Mouse (Mus musculus): Measurements from ENCODE around the gene Ccz1. TPM values are rescaled to one million over a fixed set of nuclear protein-coding genes. Genes with fewer than 3 reads are reported as not detected.
"Not testable (repeated sequence)": the region's sequence is repeated elsewhere in the genome, so short reads cannot be mapped to it uniquely, and the experiment has no call there.

Gene Ccz1
- polyA plus RNA-seq, 1 experiment, result 13.4 TPM

DNA sequence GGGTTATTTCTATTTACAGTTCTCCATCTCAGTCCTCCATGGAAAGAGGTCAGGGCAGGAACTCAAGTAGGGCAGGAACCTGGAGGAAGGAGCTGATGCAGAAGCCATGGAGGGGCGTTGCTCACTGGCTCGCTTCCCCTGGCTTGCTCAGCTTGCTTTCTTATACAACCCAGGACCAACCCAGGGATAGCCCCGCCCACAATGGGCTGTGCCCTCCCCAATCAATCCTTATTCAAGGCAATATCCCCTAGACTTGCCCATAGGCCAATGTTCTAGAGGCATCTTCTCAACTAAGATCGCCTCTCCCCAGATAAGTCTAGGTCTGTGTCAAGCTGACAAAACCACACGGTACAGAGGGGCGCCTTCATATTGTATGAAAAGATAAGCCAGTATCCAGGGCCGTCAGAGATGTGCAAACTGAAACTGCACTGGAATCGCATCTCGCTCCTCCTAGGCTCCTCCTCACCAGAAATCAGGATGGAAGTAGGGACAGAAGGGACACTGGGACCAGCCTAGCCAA lies 24.5 kb upstream of the Ccz1 start:
- H3K4me3 ChIP-seq (replicated peaks; ENCODE audit: extremely low read depth, low read depth, low read length), result no peak overlapping the region
- 74% methylated on average over 9 of the region's 9 CpGs for WGBS
- TF ChIP-seq CTCF (IDR thresholded peaks at IDR 0.05; ENCODE audit: insufficient read depth, low read length) (no peak), POLR2A (IDR thresholded peaks at IDR 0.05; ENCODE audit: borderline replicate concordance, extremely low read depth, low read depth, low read length) (no peak)
- no peak for DNase-seq
- no peaks in the 10 kb centered on the region for H3K4me1 ChIP-seq (ENCODE audit: control insufficient read depth, insufficient read depth, low read length)

DNA sequence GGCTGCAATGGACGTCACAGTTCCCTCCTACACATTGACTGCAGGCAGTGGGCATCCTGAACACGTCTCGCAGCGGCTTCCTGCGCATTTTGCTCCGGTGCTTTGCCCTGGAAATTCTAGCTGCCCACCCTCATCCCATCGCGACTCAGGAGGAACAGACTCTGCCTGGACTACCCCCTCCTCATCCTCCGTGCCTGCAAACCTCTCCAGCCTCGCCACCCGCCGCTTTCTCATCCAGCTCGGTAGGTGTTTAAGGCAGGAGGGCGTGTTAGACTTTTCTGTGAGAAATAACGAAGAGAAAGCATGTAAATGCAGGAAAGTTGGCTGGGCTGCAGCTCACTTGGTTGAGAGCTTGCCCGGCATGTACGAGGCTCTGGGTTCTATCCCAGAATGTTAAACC lies 22.3 kb upstream of the Ccz1 start:
- no peak for DNase-seq
- 52% methylated on average over 17 of the region's 17 CpGs for WGBS
- Histone ChIP-seq H3K4me3 (replicated peaks; ENCODE audit: extremely low read depth, low read depth, low read length) (no peak overlapping the region), H3K4me1 (ENCODE audit: control insufficient read depth, insufficient read depth, low read length) (no peaks in the 10 kb centered on the region)
- no peak for TF ChIP-seq CTCF (IDR thresholded peaks at IDR 0.05; ENCODE audit: insufficient read depth, low read length)
- no peak for TF ChIP-seq POLR2A (IDR thresholded peaks at IDR 0.05; ENCODE audit: borderline replicate concordance, extremely low read depth, low read depth, low read length)

GRCm38 (mm10) chr5:144034567-144034966 lies 19.9 kb upstream of the Ccz1 start:
- H3K4me3 ChIP-seq (replicated peaks; ENCODE audit: extremely low read depth, low read depth, low read length), result no peak overlapping the region
- DNase-seq, result no peak
- WGBS, result 49% methylated on average over 7 of the region's 7 CpGs
- no peak for TF ChIP-seq CTCF (IDR thresholded peaks at IDR 0.05; ENCODE audit: insufficient read depth, low read length)
- TF ChIP-seq POLR2A (IDR thresholded peaks at IDR 0.05; ENCODE audit: borderline replicate concordance, extremely low read depth, low read depth, low read length), result no peak
- H3K4me1 ChIP-seq (ENCODE audit: control insufficient read depth, insufficient read depth, low read length), result no peaks in the 10 kb centered on the region

- no peak for TF ChIP-seq POLR2A (IDR thresholded peaks at IDR 0.05; ENCODE audit: borderline replicate concordance, extremely low read depth, low read depth, low read length)
- TF ChIP-seq CTCF (IDR thresholded peaks at IDR 0.05; ENCODE audit: insufficient read depth, low read length), result no peak
- no peak overlapping the region for H3K4me3 ChIP-seq (replicated peaks; ENCODE audit: extremely low read depth, low read depth, low read length)
- peak; percentile 6 for DNase-seq
- WGBS, result 63% methylated on average over 7 of the region's 7 CpGs
- no peaks in the 10 kb centered on the region for H3K4me1 ChIP-seq (ENCODE audit: control insufficient read depth, insufficient read depth, low read length)
These were observed 17.8 kb upstream of the Ccz1 start for GRCm38 (mm10) chr5:144032491-144032890.

- Histone ChIP-seq H3K4me3 (replicated peaks; ENCODE audit: extremely low read depth, low read depth, low read length) (no peak within 1 kb of the TSS), H3K4me1 (ENCODE audit: control insufficient read depth, insufficient read depth, low read length) (no peaks in the 10 kb centered on the region)
- 50% methylated on average over 11 of the region's 11 CpGs for WGBS
- no peak for TF ChIP-seq CTCF (IDR thresholded peaks at IDR 0.05; ENCODE audit: insufficient read depth, low read length)
- DNase-seq, result no peak
These were observed 12.1 kb upstream of the Ccz1 start, which contains the start of gene Ocm for GRCm38 (mm10) chr5:144026620-144027263. TSS of gene Ocm (minus strand) at chr5:144026670.

DNA sequence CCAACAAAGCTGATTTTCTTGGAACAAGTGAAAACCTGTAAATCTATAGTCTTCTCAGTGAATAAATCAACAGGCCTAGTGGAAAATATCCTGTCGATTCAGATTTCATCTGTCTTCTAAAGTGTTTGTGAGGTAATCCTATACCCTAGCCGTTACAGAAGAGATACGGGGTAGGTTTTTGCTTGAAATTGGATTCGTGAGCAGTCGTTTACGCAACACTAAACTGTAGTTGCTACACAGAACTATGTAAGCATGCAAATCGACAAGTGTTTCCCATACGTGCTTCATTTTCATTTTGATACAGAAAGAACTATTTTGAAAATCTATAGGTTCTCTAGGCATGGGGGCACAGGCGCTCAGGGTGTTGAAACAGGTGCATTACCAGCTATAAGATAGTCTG lies 1.2 kb upstream of the Ccz1 start:
- Histone ChIP-seq H3K4me1 (ENCODE audit: control insufficient read depth, insufficient read depth, low read length) (no peaks in the 10 kb centered on the region; the same call in 1 of the 2 replicates), H3K4me3 (replicated peaks; ENCODE audit: extremely low read depth, low read depth, low read length) (no peak overlapping the region)
- DNase-seq, result no peak
- 86% methylated on average over 9 of the region's 9 CpGs for WGBS
- TF ChIP-seq POLR2A (IDR thresholded peaks at IDR 0.05; ENCODE audit: borderline replicate concordance, extremely low read depth, low read depth, low read length) (no peak), CTCF (IDR thresholded peaks at IDR 0.05; ENCODE audit: insufficient read depth, low read length) (no peak)

DNA sequence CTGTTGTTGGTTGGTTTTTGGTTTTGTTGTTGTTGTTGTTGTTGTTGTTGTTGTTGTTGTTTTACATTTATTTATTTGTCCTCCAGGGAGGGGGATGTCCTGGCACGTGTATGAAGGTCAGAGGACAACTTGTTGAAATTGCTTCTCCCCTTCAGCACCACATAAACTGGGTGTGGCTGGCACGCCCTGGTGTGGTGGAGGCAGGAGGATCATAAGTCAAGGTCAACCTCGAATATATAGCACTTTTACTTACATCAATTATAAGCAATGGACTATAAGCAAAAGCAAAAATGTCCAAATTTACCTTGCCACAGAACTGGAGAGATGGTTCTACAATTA lies 604 bp upstream of the Ccz1 start:
- 52% methylated on average over 3 of the region's 3 CpGs for WGBS
- no peak overlapping the region for H3K4me3 ChIP-seq (replicated peaks; ENCODE audit: extremely low read depth, low read depth, low read length)

GRCm38 (mm10) chr5:144013366-144014134 lies 1.1 kb downstream of the Ccz1 start:
- not testable (repeated sequence) for H3K4me3 ChIP-seq (replicated peaks; ENCODE audit: extremely low read depth, low read depth, low read length); H3K4me1 ChIP-seq (ENCODE audit: control insufficient read depth, insufficient read depth, low read length); DNase-seq
- WGBS, result 54% methylated on average over 13 of the region's 13 CpGs

More for the DNA sequence above, 604 bp upstream of the Ccz1 start:
- DNase-seq, result no peak
- no peaks in the 10 kb centered on the region; the same call in 1 of the 2 replicates for H3K4me1 ChIP-seq (ENCODE audit: control insufficient read depth, insufficient read depth, low read length)
- no peak for TF ChIP-seq CTCF (IDR thresholded peaks at IDR 0.05; ENCODE audit: insufficient read depth, low read length)
- TF ChIP-seq POLR2A (IDR thresholded peaks at IDR 0.05; ENCODE audit: borderline replicate concordance, extremely low read depth, low read depth, low read length), result no peak

GRCm38 (mm10) chr5:144002461-144003192 lies 12.1 kb downstream of the Ccz1 start:
- no peak for TF ChIP-seq CTCF (IDR thresholded peaks at IDR 0.05; ENCODE audit: insufficient read depth, low read length)
- no peak for TF ChIP-seq POLR2A (IDR thresholded peaks at IDR 0.05; ENCODE audit: borderline replicate concordance, extremely low read depth, low read depth, low read length)
- no peaks in the 10 kb centered on the region for H3K4me1 ChIP-seq (ENCODE audit: control insufficient read depth, insufficient read depth, low read length)
- WGBS, result 82% methylated on average over 15 of the region's 15 CpGs
- no peak overlapping the region for H3K4me3 ChIP-seq (replicated peaks; ENCODE audit: extremely low read depth, low read depth, low read length)
- DNase-seq, result no peak

Data from lung, adult 2 months (tissue).